Mouse (Mus musculus): ENCODE measurements around the gene Mov10l1. TPM values are rescaled to one million over a fixed set of nuclear protein-coding genes. Genes with fewer than 3 reads are reported as not detected.

Mov10l1 gene
- total RNA-seq, 2 experiments from 2014 or later = 76.7 to 85.6 TPM

DNA sequence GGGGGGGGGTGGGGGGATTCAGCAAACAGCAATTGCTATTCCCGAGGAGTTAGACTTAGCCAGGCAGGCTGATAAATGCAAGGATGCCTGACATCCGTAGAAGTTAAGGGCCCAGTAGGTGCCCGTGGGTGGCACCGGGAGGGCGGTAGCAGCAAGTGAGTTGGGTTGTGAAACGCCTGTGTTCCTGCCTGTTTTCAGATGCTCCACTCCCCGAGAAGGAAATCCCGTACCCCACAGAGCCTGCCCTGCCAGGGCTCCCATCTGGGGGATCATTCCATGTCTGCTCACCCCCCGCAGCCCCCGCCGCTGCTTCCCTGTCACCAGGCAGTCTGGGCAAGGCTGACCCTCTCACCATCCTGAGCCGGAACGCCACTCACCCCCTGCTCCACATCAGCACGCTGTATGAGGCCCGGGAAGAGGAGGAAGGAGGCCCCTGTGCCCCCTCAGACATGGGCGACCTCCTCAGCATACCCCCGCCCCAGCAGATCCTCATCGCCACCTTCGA lies 86.7 kb downstream of the Mov10l1 start:
- intact Hi-C loops (cut with DNase I) = no loop called here
- no peak for DNase-seq (ENCODE audit: low spot score)

DNA sequence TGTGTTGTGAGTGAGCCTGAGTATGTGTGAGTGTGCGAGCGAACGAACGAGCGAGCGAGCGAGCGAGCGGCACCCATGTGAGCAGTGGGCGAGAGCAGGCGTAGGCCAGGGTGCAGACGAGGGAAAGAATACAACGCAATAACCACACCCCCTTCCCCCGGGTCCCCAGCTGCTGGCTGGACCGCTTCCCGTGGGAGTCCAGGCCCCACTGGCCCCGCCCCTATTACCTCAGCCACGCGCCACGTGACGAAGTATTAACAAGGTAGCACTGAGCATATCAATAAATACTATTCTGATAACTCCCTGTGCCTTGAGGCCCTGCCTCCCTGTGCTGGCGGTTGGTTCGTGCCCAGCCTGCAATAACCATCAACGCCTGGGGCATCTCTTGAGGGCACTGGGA lies 87.9 kb downstream of the Mov10l1 start:
- intact Hi-C loops (cut with DNase I) = no loop called here
- DNase-seq (ENCODE audit: low spot score) = no peak

DNA sequence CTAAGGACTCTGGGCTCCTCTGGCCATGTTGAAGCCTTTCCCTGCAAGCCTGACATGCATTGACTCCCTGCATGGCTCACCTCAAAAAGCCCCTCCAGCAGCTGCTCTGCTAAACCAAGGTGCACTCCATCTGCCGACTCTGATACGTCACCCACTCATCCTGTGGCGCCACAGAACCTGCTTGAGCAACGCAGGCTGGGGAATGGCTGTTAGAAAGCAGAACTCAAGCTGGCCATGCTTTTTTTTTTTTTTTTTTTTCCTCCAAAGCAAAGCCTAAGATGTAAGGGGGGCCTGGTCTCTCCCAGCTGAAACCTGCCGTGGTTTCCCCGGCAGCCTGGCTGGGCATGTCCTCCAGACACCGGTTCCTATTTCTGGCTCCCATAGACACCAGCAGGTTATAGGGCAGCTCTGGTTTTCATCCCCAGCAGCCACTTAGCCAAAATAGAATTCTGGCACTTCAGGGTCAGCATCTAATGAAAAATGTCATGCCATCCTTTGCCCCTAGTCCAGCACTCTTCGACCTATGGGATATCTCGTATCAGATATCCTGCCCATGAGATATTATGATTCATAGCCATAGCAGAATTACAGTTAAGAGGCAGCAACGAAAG lies 91.4 kb downstream of the Mov10l1 start:
- intact Hi-C loops (cut with DNase I) = no loop called here
- DNase-seq (ENCODE audit: low spot score) = no peak

DNA sequence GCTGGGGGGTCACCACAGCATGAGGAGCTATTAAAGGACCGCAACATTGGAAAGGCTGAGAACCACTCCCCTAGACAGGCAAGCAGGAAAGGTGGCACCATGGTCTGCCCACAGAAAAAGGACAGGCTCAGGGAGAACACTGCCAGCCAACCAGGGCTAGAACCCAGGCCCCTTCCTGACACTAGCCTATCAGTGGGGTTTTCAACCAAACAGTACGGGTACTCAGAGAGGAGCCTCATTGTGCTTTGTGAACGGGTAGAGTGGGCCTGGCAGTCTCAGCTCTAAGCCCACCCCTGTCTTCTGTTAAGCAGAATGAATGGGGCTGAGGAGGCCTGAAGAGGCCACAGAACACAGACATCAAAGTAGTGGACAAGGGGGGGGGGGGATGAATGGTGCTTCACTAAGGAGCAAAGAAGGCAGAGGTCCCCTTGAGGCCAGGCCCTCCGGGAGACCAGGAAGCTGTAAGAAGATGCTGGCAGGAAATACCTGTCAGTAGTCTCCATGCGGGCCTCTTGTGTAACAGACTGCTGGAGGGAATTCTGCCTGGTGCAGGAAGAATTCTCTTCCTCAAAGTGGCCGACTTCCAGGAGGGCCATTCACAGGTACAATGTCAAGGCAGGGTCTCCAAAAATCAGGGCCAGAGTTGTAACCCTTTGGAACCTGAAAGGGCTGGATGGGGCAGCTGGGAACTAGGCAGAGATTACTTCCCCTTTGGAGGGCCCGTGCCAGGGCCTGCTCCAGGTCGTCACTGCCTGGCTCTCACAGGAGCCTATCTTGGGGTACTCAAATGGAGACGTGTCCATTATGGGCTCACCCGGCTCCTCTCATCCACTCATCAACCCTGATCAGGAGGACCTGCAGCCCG lies 92.1 kb downstream of the Mov10l1 start, which contains the start of gene Trabd:
Gene Trabd (plus strand): TSS at position 512 of the 865 bp plus-strand sequence.
- intact Hi-C loops (cut with DNase I) = loop anchor here (5.0 kb wide), 3 partner anchors 122 to 253 kb away; partner anchors contain the start of genes Dennd6b and Ppp6r2

DNA sequence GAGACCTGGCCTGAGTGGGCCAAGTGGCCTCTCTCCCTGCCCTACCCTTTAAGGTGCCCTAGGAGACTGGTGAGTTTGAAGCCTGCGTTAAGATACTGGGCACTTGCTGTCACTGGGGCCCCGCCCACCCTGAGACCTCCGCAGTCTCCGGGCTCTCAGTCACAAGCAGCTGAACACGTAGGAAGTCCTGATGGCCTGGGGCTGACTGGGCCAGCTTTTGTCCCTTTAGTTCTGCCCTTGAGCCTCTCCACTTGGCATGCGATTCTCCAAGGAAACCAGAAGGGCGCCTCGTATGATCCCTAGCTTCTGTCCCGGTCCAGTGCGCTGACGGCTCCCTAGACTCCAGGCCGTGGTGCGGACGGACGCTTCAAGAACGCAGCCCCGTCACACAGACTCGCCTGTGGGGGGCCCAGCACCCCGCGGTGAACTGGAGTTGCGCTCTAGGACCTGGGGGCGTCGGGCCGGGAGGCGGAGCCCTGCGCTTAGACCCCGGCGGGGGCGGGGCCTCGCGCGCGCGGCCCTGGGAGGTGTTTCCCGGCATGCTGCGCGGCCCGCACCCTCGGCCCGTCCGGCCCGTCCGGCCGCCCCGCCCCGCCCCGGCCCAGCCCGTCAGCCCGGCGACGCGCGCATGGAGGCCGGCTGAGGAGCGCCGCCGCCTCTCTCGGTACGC lies 92.9 kb downstream of the Mov10l1 start:
- DNase-seq (ENCODE audit: low spot score) = peak; percentile 79
- intact Hi-C loops (cut with DNase I) = loop anchor here (5.0 kb wide), 3 partner anchors 122 to 253 kb away; partner anchors contain the start of genes Dennd6b and Ppp6r2

More for the DNA sequence above, 92.1 kb downstream of the Mov10l1 start, which contains the start of gene Trabd:
- DNase-seq (ENCODE audit: low spot score) = no peak

DNA sequence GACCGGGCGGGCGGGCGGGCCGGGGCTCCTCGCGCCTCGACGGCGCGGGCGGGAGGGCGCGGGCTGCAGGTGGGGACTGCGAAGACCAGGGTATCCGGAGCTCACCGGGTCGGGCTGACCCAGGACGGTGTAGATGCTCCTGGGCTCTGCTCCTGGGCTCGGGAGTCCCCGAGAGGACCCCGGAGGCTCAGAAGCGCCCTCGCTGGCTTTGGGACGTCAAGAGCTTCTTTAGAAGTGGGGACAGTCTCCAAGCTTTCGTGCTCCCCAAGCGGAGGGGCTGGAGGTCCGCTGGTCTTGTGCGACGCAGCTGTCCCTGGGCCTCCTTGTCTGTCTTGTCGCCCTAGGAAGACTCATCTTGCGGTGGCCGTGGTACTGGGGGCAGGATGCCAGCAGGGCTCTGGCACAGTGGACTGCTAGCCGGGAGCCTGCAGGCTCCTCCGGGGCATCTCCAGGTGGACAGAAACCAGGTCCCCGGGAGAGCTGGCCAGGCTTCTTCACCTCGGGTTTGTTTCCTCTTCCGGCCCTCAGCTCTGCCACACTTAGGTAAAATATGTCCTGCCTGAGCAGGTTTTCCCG lies 93.5 kb downstream of the Mov10l1 start:
- intact Hi-C loops (cut with DNase I) = loop anchor here (5.0 kb wide), 3 partner anchors 121 to 254 kb away; partner anchors contain the start of genes Dennd6b and Ppp6r2
- DNase-seq (ENCODE audit: low spot score) = peak; percentile 20

DNA sequence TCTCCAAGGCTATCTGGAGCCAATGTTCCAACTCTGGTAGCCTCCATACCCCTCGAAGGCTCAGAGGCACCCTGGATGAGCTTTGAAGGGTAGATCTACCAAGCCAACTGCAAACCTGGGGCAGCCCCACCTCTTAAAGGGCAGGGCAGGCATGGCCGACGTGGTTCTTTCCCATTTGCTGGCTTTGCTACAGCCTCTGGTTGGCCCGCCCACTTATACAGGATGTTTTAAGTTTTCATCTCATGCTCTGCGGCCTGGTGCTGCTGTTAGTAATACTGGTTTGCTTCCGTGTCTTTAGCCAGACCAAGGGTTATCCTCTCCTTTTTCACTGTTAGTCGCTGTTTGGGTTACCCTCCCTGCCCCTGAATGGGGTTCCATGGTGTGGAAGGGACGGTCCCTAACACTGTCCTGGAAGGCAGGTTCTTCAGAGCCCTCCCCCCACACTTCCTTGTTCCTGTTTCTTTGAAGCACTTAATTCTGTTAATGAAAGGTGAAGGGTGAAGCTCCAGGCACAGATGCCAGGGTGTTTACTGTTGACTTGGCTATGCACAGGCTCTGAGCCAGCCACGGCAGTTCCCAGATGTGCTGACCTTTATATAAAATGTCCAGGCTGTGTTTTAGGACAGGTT lies 95.6 kb downstream of the Mov10l1 start:
- intact Hi-C loops (cut with DNase I) = loop anchor here (5.0 kb wide), 3 partner anchors 119 to 256 kb away; partner anchors contain the start of genes Dennd6b and Ppp6r2
- DNase-seq (ENCODE audit: low spot score) = no peak

DNA sequence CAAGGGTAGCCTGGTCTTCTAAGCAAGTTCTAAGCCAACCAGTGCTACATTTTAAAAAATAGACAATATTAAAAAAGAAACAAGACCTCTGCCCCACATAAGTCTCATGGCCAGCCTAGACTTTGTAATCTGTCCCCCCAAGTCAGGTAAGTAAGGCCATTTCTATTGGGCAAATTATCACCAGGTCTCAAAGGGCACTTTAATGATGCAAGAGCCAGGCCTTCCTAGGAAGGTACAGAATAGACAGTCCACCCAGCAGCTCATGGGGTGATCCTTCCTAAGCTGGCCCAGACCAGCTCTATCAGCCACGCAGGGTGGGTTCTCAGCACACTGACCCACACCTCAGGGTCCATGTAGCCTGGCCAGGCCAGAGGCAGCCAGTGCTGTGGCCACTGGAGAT lies 101.2 kb downstream of the Mov10l1 start:
- DNase-seq (ENCODE audit: low spot score) = no peak
- intact Hi-C loops (cut with DNase I) = no loop called here

DNA sequence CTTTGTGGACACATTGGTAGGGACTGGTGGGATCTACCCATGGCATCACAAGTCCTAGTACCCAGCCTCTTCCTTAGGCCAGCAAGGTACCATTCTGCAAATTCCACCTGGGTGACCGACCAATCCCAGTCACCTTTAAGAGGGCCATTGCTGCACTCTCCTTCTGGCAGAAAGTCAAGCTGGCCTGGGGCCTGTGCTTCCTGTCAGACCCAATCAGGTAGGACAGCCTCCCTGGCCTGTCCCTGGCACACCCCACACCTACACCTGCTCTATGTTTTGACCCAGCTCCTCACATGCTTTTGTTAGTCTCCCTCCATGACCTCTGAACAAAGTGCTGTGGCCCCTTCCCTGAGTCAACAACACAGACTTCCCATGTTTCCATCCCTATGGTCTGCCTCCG lies 102.1 kb downstream of the Mov10l1 start:
- intact Hi-C loops (cut with DNase I) = no loop called here
- no peak for DNase-seq (ENCODE audit: low spot score)

DNA sequence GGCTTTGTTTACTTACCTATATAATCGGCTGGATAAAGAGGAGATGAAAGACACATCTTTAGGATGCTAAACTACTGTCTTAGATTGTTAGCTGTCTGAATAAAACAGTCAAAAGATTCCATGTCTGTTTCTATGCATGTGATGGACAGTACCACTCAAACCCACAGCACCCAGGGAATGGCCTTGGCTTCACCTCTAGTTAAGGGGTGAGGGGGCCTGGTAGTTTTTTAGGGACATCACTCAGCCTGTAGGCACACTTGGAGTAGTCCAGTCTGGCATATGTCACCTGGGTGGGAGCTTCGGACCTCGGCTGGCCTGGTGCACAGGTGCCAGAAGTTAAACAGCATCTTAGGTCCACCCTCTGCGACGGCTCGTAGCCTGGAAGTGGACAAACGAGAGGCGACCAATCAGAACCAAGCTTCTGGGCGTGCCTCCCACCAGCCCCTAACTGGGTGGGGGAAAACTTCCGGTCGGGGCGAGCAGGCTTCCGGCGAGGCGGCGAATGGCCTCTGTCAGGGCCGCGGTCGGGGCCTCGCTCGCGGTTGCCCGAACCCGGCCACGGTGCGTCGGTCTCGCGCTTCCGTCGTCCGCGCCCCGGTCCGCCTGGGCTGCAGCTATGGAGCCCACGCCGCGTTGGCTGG lies 106.0 kb downstream of the Mov10l1 start, which contains the start of gene Selenoo:
Gene Selenoo (plus strand): TSS at position 478 of the 641 bp plus-strand sequence.
- intact Hi-C loops (cut with DNase I) = no loop called here
- DNase-seq (ENCODE audit: low spot score) = peak; percentile 86

DNA sequence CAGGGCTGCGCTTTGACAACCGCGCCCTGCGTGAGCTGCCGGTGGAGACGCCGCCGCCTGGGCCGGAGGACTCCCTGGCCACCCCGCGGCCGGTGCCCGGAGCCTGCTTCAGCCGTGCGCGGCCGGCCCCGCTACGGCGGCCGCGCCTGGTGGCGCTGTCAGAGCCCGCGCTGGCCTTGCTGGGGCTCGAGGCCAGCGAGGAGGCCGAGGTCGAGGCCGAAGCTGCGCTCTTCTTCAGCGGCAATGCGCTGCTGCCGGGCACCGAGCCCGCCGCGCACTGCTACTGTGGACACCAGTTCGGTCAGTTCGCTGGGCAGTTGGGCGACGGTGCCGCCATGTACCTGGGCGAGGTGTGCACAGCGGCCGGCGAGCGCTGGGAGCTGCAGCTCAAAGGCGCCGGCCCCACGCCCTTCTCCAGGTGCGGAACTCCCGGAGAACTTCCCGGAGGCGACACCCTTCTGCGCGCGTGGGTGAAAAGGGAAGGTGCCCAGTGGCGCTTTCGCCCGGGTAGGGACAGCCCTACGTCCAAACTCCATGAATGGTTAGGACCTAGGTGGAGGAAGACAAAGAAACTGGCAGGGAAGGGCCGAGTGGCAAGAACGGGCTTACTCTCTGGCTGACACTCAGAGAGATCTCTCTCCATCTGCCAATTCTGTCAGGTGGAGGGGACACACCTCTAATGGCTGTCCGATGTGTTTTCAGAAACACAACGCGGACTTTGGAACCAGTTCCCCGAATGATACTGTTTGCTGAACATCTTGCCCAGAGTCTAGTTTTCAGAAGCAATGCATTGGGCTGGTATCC lies 106.7 kb downstream of the Mov10l1 start:
- no peak for DNase-seq (ENCODE audit: low spot score)
- intact Hi-C loops (cut with DNase I) = no loop called here

DNA sequence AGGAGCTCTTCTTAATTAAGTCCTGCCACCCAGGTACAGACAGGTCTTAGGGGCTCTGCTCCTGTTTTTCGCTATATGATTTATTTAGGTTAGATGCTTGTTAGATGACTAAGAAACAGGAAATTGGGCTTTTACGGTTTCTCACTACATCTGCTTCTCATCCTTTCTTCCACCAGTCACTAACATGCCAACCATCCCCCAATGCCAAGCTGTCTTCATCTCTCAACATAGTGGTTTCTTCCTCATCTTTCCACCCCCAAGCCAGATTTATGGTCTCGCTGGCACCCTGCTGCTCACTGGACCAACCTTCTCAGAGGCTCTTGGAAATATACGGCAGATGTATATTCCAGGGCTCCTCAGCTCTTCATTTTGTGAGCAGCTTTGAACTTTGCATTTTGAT lies 108.0 kb downstream of the Mov10l1 start:
- intact Hi-C loops (cut with DNase I) = no loop called here
- DNase-seq (ENCODE audit: low spot score) = no peak

DNA sequence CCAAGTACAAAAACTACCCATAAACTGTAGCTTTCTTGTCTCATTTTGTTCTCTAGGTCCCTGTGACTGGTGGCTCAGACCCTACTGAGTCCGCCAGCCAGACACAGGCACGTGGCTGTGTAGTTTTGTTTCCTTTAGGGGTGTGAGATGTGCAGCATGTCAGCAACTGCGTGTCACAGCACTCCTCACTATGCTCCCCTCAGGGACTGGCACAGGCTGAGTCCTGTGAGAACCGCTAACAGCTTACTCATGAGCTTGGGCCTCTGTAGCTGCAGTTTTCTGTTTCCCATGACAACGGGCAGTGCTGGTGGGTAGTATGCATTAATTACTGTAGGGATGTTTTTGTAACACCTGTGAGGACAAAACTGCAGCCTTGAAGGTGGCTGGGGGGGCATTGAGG lies 109.5 kb downstream of the Mov10l1 start:
- no peak for DNase-seq (ENCODE audit: low spot score)
- intact Hi-C loops (cut with DNase I) = no loop called here

DNA sequence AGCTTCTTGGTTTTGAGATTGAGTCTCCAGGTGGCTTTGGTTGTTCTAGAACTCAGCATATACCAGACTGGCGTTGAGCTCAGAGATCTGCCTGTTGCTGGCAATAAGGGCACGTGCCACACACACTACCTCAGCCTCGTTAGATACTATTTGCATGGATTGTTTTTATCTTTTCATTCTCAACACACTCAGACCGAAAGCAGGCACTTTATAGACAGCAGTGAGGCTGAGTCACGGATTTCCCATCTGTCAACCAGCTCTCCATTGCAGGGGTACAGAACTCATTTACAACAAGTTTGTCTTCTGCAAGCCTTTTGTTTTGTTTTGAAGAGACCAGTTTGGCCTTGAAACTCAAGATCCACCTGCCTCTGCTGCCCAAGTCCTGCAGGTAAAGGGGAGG lies 114.7 kb downstream of the Mov10l1 start:
- intact Hi-C loops (cut with DNase I) = no loop called here
- DNase-seq (ENCODE audit: low spot score) = no peak

DNA sequence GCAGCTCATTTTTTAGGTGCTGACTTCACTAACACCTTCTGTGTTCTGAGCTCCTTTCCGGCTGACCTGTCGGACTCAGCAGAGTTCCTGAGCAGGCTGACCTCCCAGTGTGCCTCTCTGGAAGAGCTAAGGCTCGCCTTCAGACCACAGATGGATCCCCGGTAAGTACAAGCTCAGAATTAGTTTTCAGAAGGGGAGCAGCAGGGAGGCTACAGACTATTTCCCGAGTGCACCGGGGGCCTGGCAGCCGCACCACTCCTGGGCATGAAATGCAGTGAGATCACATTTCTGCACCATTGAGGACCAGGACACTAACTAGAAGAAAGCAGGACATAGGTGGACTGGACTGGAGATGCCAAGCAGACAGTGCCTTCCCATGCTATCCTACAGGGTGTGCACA lies 115.9 kb downstream of the Mov10l1 start:
- no peak for DNase-seq (ENCODE audit: low spot score)
- intact Hi-C loops (cut with DNase I) = no loop called here

DNA sequence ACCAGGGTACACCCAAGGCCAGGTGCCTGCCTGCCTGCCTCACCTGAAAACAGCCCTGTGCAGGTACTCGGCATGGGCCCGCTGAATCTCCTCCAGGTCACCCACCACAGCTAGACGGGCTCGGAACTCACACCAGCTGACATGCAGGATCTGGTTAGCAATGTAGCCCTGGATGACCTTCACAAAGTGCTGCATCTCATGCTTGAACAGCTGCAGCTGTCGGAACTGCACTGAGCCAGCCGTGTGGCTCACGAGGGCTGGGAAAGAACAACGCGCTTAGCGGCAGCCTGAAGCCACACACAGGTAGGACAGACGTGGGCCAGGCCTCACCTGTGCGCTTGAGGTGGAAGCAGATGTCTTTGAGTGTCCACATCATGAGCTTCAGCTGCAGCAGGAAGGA lies 118.1 kb downstream of the Mov10l1 start:
- DNase-seq (ENCODE audit: low spot score) = no peak
- intact Hi-C loops (cut with DNase I) = no loop called here

DNA sequence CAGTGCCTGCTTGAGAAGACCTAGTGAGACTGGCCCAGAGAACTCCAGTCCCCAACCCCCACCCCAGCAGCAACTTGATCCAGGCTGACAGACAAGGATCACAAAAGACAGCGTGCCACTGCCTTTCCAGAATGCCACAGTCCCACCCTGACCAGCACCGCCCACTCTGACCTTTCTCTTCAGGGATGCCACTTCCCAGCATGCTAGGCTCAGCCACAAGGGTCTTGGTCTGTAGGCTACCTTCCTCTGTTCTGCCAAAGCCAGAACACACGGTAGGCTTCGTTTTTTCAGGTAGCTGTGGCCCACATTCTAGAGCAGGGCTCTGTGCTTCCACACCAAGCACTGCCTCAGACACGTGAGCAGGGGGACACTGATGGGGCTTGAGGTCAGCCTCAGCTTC lies 119.9 kb downstream of the Mov10l1 start:
- intact Hi-C loops (cut with DNase I) = no loop called here
- DNase-seq (ENCODE audit: low spot score) = no peak

DNA sequence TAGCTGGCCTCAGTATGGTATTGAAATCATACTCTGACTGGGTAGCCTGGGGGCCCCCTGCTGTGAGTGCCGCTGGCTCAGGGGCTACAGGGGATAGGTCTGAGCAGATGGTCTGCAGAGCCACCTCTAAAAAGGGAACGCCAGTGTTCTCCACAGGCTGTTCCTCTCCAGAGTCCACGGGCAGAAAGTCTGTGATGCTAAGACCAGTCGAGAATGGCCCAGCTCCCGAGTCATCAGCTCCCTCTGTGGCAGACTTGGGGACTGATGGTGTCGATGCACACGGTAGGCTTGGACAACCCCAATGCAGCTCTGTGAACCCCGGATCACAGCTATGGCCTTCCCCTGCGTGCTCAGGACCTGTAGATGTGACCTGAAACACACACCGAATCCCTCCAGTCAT lies 121.2 kb downstream of the Mov10l1 start:
- intact Hi-C loops (cut with DNase I) = no loop called here
- no peak for DNase-seq (ENCODE audit: low spot score)

Data from heart, postnatal 25 days (tissue).